Mouse (Mus musculus) 3T3-L1 (cell line): ENCODE measurements at regions not wholly inside any gene's neighbourhood (a gene's known extent, or its start where the extent isn't known, plus 50 kb on each side); places are given as distances from the start of the nearest gene placed in this dataset.
A peak's percentile ranks its signal among the peaks of the same experiment; 100 is the strongest.
"Not testable (repeated sequence)": the region's sequence is repeated elsewhere in the genome, so short reads cannot be mapped to it uniquely, and the experiment has no call there.

Source experiments
- DNase-seq: peaks from one replicate; pipeline ENCODE4 v3.0.0-alpha.2; 2015; ENCODE audit warnings: low read depth, low spot score

GRCm38 (mm10) chr15:5847413-5848100, 452.0 kb upstream of the Dab2 start:
- DNase-seq, result no peak

GRCm38 (mm10) chr15:5852523-5852922, 447.1 kb upstream of the Dab2 start:
- DNase-seq, result no peak

- peak; percentile 66 for DNase-seq
Observed at GRCm38 (mm10) chr15:5869289-5869688, 430.3 kb upstream of the Dab2 start.

DNA sequence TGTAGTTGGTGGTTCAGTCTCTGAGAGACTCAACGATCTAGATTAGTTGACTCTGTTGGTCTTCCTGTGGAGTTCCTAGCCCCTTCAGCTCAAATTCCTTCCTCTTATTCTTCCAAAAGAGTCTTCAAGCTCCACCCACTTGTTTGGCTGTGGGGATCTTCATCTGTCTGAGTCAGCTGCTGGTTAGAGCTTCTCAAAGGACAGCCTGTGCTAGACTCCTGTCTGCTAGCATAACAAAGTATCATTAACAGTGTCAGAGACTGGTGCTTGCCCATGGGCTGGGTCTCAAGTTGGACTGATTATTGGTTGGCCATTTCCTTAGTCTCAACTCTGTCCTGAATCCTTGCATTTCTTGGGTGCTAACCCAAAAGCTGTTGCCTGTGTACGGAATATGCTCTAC, 429.7 kb upstream of the Dab2 start:
- DNase-seq, result peak; percentile 52

DNA sequence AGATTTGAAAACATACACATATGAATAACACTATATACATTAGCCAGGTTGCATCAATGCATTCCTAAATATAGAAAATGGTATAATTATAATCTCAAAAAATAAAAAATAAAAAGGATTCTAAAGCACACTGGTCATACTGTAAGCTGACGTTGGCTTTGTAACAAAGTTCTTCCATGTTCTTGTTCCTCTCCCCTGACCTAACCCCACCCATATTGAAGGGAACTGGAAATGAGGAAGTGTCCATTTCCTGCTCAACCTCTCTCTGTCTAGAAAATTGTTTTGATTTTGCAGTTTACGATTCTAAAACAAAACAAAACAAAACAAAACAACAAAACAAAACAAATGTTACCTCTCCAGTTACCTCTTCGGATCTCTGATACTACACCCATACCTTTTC, 427.5 kb upstream of the Dab2 start:
- no peak for DNase-seq

DNA sequence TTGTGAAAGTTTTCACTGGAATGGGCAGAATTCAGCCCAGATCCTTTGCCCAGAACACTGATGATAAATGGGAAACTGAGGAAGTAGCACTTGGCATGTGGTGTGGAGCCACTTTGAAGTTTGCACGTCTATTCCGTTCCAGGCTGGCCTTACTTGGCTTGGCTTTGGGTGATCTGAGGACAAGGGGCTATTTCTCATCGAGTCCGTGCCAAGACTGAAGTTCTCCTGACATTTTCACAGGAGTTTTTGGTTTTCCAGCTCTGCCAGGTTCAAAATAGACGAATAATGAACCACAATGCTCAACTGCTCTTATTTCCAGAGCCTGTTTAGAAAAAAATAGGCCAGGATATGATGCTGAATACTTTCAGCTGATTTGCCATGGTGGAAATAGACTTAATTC, 421.8 kb upstream of the Dab2 start:
- no peak for DNase-seq

- no peak for DNase-seq
Observed at GRCm38 (mm10) chr15:5891188-5891587, 408.4 kb upstream of the Dab2 start.

DNA sequence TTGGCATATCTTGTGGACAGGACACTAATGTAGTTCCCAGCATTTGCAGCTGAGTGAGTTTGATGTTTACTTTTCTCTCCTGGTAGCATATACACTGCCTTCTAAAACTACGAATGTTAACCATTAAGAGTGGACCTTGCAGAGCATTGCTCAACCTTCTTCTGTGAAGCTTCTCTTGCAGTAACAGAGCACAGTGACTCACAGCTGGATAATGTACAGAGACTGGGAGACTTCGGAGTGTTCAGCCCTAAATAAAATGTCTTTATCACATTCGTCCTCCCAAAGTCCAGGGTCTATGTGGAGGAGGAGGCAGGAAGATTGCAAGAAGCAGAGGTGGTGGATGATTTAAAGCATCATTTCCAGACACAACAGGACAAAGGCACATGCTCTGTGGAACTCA, 407.6 kb upstream of the Dab2 start:
- DNase-seq, result peak; percentile 38

- not testable (repeated sequence) for DNase-seq
Observed at GRCm38 (mm10) chr15:5895688-5896470, 403.7 kb upstream of the Dab2 start.

DNA sequence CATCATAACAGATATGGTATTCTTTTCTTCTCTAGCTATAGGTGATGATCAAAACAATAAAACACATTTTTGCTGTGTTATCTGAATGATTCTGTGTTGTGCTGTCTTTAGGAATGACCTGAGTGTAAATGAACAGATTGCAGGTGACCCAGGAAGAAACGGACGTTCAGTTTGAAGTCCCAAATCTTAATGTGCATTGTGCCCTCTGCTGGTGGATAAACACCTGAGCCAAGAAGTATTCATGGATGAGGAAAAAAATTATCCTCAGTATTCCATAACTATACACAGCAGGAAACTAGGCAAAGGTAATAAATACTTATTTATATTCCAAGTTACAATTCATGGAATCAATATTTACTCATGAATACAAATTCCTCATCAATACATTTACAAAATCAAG, 384.3 kb upstream of the Dab2 start:
- DNase-seq, result peak; percentile 72

- DNase-seq, result no peak
Observed at GRCm38 (mm10) chr15:5920058-5920457, 379.5 kb upstream of the Dab2 start.

DNA sequence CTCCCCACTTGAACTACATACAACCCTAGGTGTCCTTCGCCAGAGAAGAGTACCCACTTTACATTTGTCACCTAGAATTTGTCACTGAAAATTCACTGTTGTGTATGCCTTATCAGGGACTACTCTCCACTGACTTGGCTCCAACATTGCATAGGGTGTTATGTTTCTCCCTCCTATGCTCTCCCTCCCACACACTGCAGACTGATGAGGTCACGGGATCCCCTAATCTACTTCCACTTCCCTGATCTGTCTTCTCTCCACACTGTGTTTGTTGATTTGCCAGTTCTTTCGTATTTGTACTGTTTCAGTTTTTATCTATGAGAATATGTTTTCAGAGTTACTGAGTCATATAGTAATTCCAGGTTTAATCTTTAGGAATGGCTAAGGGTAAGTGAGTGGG, 371.8 kb upstream of the Dab2 start:
- DNase-seq, result peak; percentile 18

DNA sequence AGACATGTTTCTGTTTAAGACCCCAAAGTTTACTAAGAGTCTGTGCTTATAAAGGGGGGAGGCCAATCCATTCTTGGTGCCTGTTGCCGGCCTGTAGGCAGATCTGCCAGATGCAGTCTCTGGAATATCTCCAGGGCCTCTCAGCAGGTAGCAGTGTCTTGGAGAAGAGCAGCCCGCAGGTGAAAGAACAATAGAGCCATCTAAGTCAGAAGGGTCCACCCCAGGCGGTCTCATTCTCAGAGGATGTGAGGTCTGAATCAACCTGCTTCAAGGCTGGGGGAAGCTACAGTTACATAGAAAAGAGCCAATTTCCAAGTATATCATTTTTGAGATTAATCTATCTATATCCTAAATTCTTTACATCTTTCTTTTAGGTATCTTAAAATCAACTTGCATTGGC, 366.0 kb upstream of the Dab2 start:
- DNase-seq, result no peak

DNA sequence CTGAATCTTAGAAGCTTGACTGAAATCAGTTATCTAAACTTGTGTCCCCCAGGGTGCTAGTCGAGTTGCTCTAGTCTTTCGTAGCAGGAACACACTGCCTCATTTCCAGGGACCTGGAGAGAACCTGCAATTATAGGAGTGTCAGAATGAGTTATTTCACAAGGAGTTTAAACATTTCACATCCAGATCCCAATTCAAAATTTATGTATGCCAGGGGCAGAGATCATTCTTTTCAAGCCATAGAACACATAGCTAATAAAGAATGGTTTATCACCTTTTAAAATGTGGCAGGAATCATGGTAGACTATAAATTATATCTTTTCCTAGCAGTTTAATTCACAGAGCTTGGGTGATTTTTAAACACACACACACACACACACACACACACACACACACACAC, 358.6 kb upstream of the Dab2 start:
- no peak for DNase-seq

DNA sequence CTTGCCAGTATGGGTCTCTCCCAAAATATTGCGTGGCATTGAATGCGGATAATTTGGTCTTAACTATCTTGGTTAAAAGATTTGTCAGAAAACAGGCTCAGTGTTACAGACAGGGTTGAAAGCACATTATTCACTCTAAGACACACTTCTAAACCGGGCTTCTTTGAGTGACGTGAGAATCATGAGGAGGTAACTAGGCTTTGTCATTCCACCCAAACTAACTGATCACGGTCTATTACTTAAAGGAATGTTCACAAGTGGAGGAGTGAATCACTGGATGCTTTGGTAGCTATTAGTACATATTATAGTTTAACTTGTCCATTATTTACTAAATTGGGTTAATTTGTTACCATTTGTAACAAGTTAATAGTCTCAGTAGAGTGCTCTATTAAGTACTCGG, 352.9 kb upstream of the Dab2 start:
- no peak for DNase-seq

DNA sequence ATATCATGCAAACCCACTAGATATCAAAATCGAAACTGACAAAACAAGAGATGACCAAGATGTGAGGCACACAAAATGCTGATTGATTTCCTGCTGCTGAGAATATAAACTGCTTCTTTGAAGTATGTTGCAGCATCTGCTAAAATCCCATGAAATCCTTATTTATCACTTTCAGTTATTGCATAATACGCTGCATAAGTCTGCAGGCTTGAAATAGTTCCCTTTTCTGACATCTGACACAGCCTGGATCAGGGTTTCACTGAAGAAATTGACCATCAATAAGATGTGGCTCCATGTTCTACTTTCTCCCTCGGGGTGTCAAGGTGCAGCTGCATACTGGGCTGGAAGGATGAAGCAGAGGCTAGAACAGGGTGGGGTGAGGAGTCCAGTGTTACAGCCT, 348.7 kb upstream of the Dab2 start:
- DNase-seq, result no peak

DNA sequence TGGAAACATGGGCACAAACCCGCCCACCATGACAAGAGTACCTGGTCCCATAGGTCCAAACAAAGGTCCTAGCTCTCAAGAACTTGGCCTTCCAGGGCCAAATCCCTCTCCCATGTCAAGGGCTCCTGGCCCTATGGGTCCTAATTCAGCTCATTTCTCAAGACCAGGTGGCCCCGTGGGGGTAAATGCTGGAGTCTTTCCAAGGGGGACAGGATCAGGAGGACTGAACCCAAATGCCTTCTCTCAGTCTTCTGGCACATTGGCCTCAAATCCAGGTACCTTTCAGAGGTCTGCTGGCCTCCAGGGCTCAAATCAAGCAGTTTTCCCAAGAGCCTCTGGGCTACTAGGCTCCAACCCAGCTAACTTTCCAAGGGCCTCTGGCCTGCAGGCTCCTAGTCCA, 347.9 kb upstream of the Dab2 start:
- DNase-seq, result not testable (repeated sequence)

DNA sequence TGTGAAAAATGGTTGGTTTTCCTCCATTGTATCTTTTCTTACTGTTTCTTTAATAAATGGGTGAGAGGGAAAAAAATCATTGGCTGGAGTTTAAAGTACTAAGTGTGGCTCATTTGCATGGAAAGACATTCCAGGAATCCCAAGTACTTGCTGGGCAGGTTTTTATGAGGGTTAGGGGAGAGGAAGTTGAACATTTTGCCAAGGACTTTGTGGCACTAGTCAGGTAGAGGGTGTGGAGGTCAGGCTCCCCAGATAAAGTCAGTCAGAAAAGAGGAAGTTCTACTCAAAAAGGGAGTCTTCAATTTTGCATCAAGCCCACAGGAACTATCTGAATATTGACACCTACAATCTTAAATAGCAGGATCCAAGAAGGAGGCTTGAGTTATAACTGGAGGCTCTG, 346.5 kb upstream of the Dab2 start:
- DNase-seq, result no peak

DNA sequence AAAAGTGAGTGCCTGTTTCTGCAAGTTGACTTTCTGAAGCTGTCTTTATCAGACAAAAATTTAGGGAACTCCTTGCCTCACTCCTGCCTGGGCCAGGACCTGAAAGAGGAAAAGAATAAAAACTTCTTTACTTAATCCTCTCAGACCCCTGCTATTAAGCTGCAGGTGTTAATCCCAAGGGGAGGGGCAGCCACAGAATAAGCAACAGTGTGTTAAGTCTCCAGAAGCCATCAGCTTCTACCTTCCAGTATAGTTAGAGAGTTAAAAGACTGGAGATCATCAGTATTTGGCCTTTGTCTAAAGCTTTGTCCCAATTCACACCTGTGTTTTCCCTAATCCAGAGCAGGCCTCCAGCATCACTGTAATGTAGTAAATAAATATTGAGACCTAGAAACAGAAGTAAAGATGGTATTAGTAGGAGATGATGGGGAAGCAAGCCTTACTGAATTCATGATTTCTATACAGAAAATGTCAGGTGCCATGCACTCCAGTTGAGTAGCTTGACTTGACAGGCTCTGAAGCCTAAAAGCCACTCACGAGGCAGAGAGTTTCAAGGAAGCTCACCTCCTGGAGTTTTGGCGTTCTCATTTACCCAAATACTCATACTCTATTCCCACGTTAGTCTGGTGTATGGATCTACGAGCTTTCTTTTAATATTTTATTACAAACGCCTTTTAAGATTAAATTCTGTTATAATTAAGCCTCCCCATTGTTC, 308.1 kb upstream of the Dab2 start:
- no peak for DNase-seq

DNA sequence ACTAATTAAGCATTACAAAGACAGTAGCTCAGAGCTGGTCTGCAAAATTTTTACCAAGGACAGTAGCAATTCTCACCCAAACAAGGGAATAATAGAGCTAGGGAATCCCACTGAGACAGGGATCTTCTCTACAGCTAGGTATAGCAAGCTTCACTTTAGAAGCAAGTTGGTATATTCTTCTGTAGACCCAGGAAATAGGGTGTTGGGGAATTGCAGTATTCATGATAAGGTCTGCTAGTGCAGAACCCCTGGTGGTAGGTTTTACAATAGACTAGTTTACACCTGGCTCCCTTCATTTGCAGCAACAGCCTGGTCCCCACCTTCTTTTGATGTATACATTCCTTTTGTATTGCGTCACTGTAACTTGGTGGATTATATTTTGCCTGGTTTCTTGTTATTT, 307.4 kb upstream of the Dab2 start:
- DNase-seq, result not testable (repeated sequence)

DNA sequence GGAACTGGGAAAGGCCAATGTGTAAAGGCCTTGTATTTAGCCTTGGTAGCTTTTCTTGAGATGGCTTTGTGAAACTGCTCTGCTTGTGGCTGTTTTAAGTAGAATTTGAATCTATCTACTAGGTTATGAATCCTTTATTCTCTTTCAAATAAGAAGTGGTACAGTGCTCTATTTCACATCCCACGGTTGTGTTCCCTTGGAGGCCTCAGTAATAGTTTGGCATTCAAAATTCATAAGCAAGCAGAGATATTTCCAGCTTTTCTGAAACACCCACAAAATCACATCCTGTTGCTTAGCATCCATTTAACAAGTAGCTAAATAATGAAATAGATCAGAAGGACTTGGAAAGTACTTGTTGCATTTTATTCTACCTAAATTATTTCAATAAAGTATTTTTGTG, 298.8 kb upstream of the Dab2 start:
- DNase-seq, result no peak

DNA sequence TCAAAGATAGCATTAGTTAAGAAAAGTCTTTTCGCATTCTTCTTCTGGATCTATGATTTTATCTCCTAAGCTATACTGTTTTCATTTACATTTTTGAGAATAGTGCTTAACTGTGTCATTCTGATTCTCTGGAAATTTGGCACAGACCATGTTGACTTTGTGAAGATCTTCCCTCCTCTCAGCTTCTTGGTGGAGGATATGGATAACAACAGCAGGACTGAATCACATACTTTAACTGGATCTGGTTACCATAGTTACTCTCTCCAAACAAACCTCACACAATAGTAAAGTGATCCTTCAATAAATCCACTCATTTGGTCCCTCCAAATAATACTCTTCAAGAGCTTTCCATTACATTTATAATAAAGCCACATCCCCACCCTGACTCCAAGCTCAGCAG, 298.2 kb upstream of the Dab2 start:
- DNase-seq, result no peak

GRCm38 (mm10) chr15:6014982-6015381, 284.6 kb upstream of the Dab2 start:
- DNase-seq, result no peak
